Mouse (Mus musculus) olfactory bulb, adult 2 months (tissue): ENCODE measurements around the gene Phyhd1.

Source experiments
- CTCF ChIP-seq: fragments of 200-500 bp; IDR thresholded peaks from 2 replicates; pipeline ENCODE4 v1.5.1; 2012; ENCODE audit warnings: low read depth, mild to moderate bottlenecking, low read length, moderate library complexity; ENCODE audit not compliant: insufficient read depth
- POLR2A ChIP-seq: fragments of 200-500 bp; IDR thresholded peaks from 2 replicates; pipeline ENCODE4 v1.6.1; 2012; ENCODE audit warnings: mild to moderate bottlenecking, low read depth, low read length, moderate library complexity; ENCODE audit not compliant: insufficient read depth

DNA sequence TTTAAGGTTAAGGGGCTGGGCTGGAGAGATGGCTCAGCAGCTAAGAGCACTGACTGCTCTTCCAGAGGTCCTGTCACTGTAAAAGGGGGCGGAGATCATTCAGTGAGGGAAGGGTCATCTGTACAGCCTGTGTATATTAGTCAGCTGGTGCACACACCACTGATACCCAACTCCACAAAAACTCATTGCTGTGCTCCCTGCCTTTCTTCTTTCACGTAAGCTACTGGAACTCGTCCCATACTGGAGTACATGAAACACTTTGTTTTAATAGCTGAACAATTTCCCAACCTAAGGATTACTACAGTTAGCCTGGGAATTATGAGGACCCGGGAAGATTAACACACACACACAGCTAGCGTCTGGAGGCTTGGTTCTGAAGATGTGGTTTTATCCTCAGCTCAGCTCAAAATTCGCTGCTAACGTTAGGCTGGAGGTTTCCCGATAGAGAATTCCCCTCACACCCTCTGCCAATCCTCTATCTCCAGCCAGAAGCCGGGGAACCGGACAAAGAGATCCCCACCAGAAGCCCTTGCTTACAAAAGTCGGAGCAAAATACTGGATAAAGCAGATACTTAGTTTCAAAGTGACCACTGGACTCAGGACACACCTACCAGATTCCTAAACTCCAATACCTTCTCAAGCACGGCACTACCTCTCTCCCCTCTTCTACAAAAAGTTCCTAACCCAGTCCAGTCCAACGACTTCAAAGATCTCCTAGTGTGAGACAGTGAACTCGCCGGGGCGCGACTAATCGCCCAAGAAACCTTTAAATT, 29.4 kb upstream of the Phyhd1 start:
- TF ChIP-seq CTCF (no peak), POLR2A (no peak)
